Mouse (Mus musculus) layer of hippocampus, adult 9-11 months (tissue): ENCODE measurements around the gene Plekhg1.

Experiments
- DNase-seq: peaks from one replicate; pipeline ENCODE4 v3.0.0; 2022

The Plekhg1 gene

GRCm38 (mm10) chr10:3740148-3740503 lies at the start of gene Plekhg1:
Plekhg1 (plus strand) TSS chr10:3740364.
- DNase-seq: peak; percentile 54

- no peak for DNase-seq
These were observed 47.4 kb upstream of the Plekhg1 start for GRCm38 (mm10) chr10:3692791-3693190.

GRCm38 (mm10) chr10:3693699-3694280 lies 46.4 kb upstream of the Plekhg1 start:
- no peak for DNase-seq

- peak; percentile 43 for DNase-seq
These were observed 44.7 kb upstream of the Plekhg1 start for GRCm38 (mm10) chr10:3695332-3695905.

GRCm38 (mm10) chr10:3696727-3697348 lies 43.3 kb upstream of the Plekhg1 start:
- peak; percentile 68 for DNase-seq

GRCm38 (mm10) chr10:3697500-3697899 lies 42.7 kb upstream of the Plekhg1 start:
- no peak for DNase-seq

GRCm38 (mm10) chr10:3700225-3701073 lies 39.7 kb upstream of the Plekhg1 start:
- DNase-seq: no peak

GRCm38 (mm10) chr10:3701832-3702231 lies 38.3 kb upstream of the Plekhg1 start:
- DNase-seq: no peak

- no peak for DNase-seq
These were observed 37.6 kb upstream of the Plekhg1 start for GRCm38 (mm10) chr10:3702585-3702984.

- peak; percentile 75 for DNase-seq
These were observed 33.9 kb upstream of the Plekhg1 start for GRCm38 (mm10) chr10:3706231-3706630.

- no peak for DNase-seq
These were observed 30.1 kb upstream of the Plekhg1 start for GRCm38 (mm10) chr10:3710081-3710480.

GRCm38 (mm10) chr10:3715302-3715943 lies 24.7 kb upstream of the Plekhg1 start:
- no peak for DNase-seq

GRCm38 (mm10) chr10:3718021-3718865 lies 21.9 kb upstream of the Plekhg1 start:
- peak; percentile 42 for DNase-seq

GRCm38 (mm10) chr10:3720296-3720695 lies 19.9 kb upstream of the Plekhg1 start:
- DNase-seq: no peak

GRCm38 (mm10) chr10:3722339-3722738 lies 17.8 kb upstream of the Plekhg1 start:
- DNase-seq: no peak

GRCm38 (mm10) chr10:3724665-3725064 lies 15.5 kb upstream of the Plekhg1 start:
- DNase-seq: no peak

- DNase-seq: no peak
These were observed 10.5 kb upstream of the Plekhg1 start for GRCm38 (mm10) chr10:3729666-3730065.

GRCm38 (mm10) chr10:3730314-3730713 lies 9.8 kb upstream of the Plekhg1 start:
- no peak for DNase-seq

- DNase-seq: no peak
These were observed 3.1 kb upstream of the Plekhg1 start for GRCm38 (mm10) chr10:3737034-3737433.

- DNase-seq: peak; percentile 5
These were observed 582 bp downstream of the Plekhg1 start for GRCm38 (mm10) chr10:3740504-3741388.

GRCm38 (mm10) chr10:3741791-3742190 lies 1.6 kb downstream of the Plekhg1 start:
- no peak for DNase-seq
